Mouse (Mus musculus) cerebellum, postnatal 36 days (tissue): ENCODE data around the gene Ranbp9.

Source experiments
- DNase-seq, 2 experiments: peaks; one replicate each; pipeline ENCODE4 v3.0.0; 2021 to 2022; ENCODE audit warnings: mixed read lengths in 2 of 2

Ranbp9 gene

DNA sequence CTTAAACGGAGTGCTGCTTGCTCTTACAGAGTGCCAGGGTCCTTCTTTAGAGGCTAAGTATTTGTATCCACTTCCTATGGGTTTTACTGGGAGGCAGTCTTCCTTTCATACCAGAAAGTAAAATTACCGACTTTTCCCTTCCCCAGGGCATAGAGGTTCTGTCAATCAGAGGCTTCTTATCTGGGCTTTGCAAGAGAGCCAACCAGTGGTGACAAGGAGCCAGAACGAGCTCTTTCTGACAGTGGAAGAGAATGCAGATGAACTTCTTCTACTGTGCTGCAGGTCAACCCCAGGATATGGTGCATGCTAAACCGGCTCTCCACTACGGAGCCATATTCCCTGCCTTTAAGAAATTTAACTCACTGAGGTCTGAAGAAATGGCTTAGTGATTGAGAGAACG is 120.5 kb downstream of the Ranbp9 start:
- no peak for DNase-seq

DNA sequence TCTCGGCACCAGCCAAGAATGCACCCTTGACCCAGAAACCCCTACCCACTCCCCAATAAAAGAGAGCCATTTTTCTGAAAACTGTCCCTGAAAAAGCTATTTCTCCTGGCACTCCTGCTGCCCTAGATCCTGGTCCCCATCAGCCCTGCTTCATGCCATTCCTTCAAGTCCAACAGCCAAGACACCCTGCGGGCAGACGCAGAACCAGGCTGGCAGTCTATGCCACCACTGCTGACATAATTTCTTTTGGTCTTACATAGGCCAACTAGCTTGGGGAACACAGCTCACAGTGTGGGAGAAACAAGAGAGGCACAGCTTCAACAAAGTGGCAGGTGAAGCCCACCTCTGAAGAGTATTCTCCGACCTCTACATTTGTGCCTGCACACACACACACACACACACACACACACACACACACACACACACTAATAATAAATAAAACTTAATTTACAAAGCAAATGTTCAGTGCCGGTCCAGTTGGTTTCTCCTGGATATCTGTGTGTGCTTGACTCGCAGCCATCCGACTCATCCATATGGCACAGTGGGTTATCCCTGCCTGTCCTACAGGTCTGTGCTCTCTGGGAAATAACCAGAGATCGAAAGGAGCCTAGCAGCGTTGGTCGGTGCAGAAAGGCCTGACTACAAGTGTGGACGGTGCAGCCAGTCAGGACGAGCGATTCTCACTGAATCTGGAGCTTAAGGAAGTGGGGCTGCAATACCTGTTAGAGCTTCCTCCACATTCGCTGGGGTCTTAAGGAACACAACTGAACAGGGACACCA is 124.5 kb downstream of the Ranbp9 start:
- peak; percentile 41 to 49 for DNase-seq

DNA sequence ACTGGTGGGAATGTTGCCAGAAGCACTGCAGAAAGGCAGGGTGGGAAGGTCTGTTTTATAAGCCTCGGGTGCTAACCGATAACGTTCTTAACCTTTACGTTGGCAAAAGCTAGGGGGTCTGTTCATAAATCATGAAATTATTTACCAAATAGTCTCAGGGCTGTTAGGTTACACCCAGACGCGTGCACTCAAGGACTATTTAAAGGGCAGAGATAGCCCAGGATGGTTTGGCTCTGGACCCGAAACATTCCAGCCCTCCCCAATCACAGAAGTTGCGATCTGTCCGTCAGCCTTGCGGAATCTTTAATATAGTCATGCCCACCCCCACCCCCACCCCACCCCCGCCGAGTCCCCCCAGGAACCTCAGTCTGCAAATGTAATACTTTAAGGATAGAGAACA is 126.7 kb downstream of the Ranbp9 start:
- DNase-seq = no peak

DNA sequence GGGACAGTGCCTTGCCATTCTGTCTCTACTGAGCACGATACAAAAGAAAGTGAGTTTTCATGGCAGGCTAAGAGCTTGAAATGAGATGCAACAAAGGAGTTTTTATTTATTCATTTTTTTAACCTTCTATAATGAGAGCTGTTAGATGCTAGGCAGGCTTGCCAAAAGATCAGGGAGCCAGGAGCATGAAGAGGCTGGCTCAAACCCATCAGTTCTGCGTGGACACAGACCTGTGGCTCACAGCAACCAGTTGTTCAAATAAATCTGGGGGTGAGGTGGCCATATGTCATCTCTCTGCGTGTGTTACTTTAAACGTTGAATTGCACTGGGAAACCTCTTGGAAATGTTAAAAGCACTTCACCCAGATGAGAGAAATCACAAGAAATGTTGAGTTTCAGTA is 127.7 kb downstream of the Ranbp9 start:
- DNase-seq = no peak
